Mouse (Mus musculus): ENCODE results near the gene Ahnak.

DNA sequence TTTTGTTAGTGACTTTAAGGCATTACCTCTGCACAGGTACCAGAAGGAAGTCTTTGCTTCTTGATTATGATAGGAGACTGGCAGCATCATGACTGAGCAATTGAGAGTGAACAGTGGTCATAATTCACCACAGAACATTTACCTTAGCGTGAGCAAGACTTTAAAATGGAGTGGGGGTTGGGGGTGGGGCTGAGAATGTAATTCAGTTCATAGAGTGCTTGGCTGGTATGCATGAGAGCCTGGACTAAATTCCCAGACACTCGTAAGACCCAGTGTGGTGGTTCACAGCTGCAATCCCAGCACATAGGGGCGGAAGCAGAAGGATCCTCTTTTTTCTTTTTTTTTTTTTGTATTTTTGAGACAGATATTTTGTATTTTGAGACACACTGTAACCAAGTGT lies 30.2 kb downstream of the Ahnak start:
- TF ChIP-seq CTCF (IDR thresholded peaks at IDR 0.05; ENCODE audit: control insufficient read depth, insufficient read depth, insufficient read length) (no peak), MYOD1 (IDR thresholded peaks at IDR 0.05; ENCODE audit: control insufficient read depth, insufficient read length, low read depth) (no peak), MAX (IDR thresholded peaks at IDR 0.05) (no peak), MYOG (IDR thresholded peaks at IDR 0.05; ENCODE audit: control insufficient read depth, extremely low read depth, insufficient read length) (no peak), CEBPB (IDR thresholded peaks at IDR 0.05; ENCODE audit: low read depth) (no peak), USF1 (IDR thresholded peaks at IDR 0.05; ENCODE audit: low read depth) (no peak), FOSL1 (IDR thresholded peaks at IDR 0.05; ENCODE audit: insufficient read depth, low read length, poor library complexity, severe bottlenecking) (no peak)

All from C2C12 (cell line).